Mouse (Mus musculus) kidney, postnatal 10 days (tissue): ENCODE data around the gene Gm20605.

Experiments used
- DNase-seq: peaks from one replicate; pipeline ENCODE4 v3.0.0; 2021; ENCODE audit warnings: mixed read lengths

Gene Gm20605

GRCm38 (mm10) chr5:137654746-137655145, 25.8 kb downstream of the Gm20605 start:
- no peak for DNase-seq

- DNase-seq, result peak; percentile 85
These were observed 28.0 kb downstream of the Gm20605 start for GRCm38 (mm10) chr5:137656977-137657376.

GRCm38 (mm10) chr5:137660064-137660688, 31.2 kb downstream of the Gm20605 start:
- no peak for DNase-seq

- no peak for DNase-seq
These were observed 34.1 kb downstream of the Gm20605 start for GRCm38 (mm10) chr5:137663057-137663456.

- DNase-seq, result no peak
These were observed 40.0 kb downstream of the Gm20605 start for GRCm38 (mm10) chr5:137668971-137669370.

GRCm38 (mm10) chr5:137670240-137670639, 41.3 kb downstream of the Gm20605 start:
- DNase-seq, result no peak

GRCm38 (mm10) chr5:137671443-137672240, 42.7 kb downstream of the Gm20605 start:
- peak; percentile 77 for DNase-seq

- DNase-seq, result no peak
These were observed 43.4 kb downstream of the Gm20605 start for GRCm38 (mm10) chr5:137672361-137672760.

- no peak for DNase-seq
These were observed 44.0 kb downstream of the Gm20605 start for GRCm38 (mm10) chr5:137673015-137673414.

GRCm38 (mm10) chr5:137674786-137675185, 45.8 kb downstream of the Gm20605 start:
- DNase-seq, result no peak

GRCm38 (mm10) chr5:137677859-137678258, 48.9 kb downstream of the Gm20605 start:
- DNase-seq, result no peak

GRCm38 (mm10) chr5:137678736-137679135, 49.8 kb downstream of the Gm20605 start:
- no peak for DNase-seq

GRCm38 (mm10) chr5:137679726-137680125, 50.8 kb downstream of the Gm20605 start:
- DNase-seq, result no peak

GRCm38 (mm10) chr5:137682526-137682925, 53.6 kb downstream of the Gm20605 start:
- no peak for DNase-seq

GRCm38 (mm10) chr5:137683388-137684293, 54.7 kb downstream of the Gm20605 start:
- peak; percentile 41 for DNase-seq

- peak; percentile 99 for DNase-seq
These were observed 55.5 kb downstream of the Gm20605 start, which contains the start of gene Agfg2 for GRCm38 (mm10) chr5:137684294-137685123. Gene Agfg2 (minus strand): TSS chr5:137684726.

GRCm38 (mm10) chr5:137685653-137686052, 56.7 kb downstream of the Gm20605 start:
- no peak for DNase-seq

- DNase-seq, result no peak
These were observed 57.3 kb downstream of the Gm20605 start for GRCm38 (mm10) chr5:137686127-137686790.

- no peak for DNase-seq
These were observed 61.0 kb downstream of the Gm20605 start for GRCm38 (mm10) chr5:137689974-137690373.

- no peak for DNase-seq
These were observed 61.6 kb downstream of the Gm20605 start for GRCm38 (mm10) chr5:137690531-137690930.

GRCm38 (mm10) chr5:137691881-137692280, 62.9 kb downstream of the Gm20605 start:
- no peak for DNase-seq
